Mouse (Mus musculus) cerebellum, adult 9-10 months (tissue): ENCODE results near the gene 1600002K03Rik.

Experiments used
- DNase-seq: peaks from one replicate; pipeline ENCODE4 v3.0.0; 2022

1600002K03Rik gene

DNA sequence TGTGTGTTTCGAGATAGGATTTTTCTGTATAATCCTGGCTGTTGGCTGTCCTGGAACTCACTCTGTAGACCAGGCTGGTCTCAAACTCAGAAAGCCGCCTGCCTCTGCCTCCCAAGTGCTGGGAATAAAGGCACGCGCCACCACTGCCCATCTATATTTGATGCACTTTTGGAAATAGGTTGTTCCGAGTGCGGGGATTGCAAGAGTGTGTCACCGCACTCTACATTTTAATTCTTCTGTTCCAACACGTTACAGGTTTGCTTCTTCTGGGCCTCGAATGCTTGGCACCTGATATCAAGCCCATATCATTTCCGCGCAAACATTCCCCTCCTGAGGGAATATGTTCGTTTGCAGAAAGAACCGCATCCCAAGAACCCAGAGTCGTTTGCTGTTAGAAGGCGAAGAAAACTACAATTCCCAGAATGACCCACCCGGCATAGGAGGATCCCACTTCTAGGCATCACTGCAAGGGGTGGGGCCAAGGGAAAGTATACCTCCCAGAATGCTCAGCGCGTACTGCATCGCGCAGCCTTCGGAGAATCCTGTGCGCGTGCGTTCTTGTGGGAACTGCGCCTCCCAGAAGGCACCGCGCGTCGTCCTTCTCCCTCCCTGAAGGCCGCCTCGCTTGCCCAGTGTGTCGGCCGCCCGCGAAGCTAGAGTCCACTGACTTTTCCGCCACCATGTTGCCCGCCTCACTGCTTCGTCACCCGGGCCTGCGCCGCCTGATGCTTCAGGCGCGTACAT is 30.8 kb upstream of the 1600002K03Rik start:
- DNase-seq = peak; percentile 98

DNA sequence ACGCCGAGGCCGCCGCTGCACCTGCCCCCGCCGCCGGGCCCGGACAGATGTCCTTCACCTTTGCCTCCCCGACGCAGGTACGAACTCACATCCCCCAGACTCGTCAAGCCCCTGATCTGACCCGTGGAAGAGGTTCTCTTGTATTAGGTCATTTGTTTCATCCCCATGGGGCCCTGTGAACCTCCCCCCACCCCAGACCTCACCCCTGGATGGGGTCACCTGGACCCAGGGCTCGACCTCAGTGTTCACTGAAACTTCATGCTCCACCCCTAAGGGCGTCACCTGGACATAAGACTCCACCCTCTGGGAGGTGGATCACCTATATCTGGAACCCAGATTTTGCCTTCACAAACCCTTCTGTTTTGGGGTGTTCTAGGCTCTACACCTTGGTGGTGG is 30.2 kb upstream of the 1600002K03Rik start:
- peak; percentile 85 for DNase-seq

- peak; percentile 71 for DNase-seq
These were observed 29.1 kb upstream of the 1600002K03Rik start for GRCm38 (mm10) chr10:80143664-80144063.

DNA sequence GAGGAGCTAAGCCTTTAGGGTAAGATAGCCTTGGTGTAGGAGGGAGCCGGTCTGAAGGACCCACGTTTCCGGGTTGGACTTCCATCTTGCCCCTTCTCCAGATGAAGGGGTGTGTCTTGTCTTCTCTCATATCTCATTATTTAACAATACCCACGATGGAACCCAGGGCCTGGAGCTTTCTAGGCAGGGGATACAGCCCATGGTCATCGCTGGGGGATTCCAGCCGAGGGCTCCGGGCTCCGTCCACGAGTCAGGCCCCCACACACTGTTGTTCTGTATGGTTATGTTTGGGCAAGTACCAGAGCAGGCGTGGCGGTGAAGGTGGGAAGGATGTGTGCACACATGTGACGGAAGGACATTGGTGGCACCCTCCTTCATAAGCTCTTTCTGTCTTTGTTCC is 28.6 kb upstream of the 1600002K03Rik start:
- DNase-seq = no peak

- DNase-seq = peak; percentile 87
These were observed 27.6 kb upstream of the 1600002K03Rik start for GRCm38 (mm10) chr10:80144864-80145838.

GRCm38 (mm10) chr10:80145896-80146295 is 26.8 kb upstream of the 1600002K03Rik start:
- peak; percentile 76 for DNase-seq

- peak; percentile 77 for DNase-seq
These were observed 26.2 kb upstream of the 1600002K03Rik start for GRCm38 (mm10) chr10:80146568-80147011.

- DNase-seq = no peak
These were observed 25.5 kb upstream of the 1600002K03Rik start for GRCm38 (mm10) chr10:80147146-80147718.

GRCm38 (mm10) chr10:80147719-80148601 is 24.8 kb upstream of the 1600002K03Rik start, which contains the start of gene Midn:
Gene Midn, plus strand, starts transcription at chr10:80148272.
- peak; percentile 85 for DNase-seq

GRCm38 (mm10) chr10:80148610-80149290 is 24.0 kb upstream of the 1600002K03Rik start:
- DNase-seq = peak; percentile 96

DNA sequence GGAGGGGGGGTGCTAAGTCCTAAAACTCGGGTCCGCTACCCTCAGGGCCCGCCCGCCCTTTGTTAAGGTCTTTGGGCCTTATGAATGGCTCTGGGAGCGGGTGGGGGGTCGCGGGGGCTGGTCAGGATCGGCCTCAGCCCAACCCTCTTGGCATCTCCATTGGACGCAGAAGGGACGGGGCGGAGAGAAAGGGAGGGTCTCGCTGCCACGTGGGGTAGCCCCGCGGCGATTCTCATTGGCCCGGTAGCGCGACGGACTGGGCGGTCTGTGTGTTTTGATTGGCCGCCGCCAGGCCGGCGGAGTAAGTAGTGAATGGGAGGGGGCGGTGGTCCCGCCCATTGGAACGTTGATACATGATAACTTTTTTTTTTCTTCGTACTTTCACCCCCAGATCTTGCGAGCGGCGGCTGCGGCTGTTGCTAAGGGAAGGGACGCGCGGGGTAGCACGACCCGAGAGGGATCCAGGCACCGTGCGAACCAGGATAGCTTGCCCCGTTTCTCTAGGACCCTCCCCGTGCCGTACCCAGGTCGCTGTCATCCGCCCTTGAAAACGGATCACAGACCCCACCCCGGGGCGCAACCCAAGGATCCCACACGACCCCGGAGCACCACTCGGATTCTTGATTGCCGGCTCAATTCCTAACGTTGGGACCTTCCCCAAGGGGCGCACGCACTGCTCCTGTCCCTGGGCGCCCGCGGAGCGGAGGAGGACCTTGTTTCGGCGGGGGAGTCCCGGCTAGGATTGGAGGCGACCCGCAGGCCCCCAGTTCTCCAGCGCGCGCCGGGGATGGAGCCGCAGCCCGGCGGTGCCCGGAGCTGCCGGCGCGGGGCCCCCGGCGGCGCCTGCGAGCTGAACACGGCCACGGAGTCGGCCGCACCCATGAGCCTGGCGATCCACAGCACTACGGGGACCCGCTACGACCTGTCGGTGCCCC is 23.2 kb upstream of the 1600002K03Rik start:
- peak; percentile 97 for DNase-seq

DNA sequence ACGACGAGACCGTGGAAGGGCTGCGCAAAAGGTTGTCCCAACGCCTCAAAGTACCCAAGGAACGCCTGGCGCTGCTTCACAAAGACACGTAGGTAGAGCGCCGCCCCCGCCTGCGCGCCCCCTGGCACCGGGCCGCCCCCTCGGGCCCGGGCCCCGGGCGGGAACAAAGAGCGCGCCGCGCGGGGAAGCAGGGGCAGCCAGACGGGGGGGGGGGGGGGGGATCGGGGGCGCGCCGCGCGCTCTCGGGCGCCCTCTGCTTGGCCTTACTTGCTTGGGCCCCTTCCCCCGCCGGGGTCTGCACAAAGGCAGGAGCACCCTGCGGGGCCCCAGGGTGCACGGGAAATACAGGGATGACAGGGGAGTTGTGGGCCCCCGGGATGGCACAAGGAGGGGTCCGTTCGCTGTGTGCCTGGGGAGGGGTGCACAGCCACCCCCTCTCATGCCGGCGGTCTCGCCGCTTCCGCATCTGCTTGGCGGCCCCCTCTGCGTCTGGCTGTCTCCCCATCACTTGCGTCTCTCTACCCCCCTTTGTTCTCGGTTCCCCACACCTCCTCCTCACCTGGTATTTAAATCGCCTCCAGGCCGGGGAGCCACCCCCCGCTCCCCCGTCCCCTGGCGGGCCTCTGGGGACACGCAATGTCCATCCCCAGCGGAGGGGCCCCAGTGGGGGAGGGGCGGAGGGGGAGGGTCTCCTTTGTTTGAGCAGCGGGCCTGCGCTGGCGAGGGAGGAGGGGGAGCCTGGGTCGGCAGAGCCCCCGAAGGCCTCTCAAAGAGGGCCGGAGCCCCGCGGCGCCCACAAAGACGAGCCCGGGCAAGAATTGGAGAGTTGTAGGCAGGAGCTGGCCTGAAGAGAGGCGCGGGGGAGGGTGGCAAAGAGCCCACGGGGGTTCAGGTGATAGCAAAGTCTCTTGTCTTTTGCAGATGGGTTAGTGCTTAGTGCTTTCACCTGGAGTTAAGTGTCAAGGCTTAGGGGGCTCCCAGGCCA is 22.2 kb upstream of the 1600002K03Rik start:
- DNase-seq = peak; percentile 84

DNA sequence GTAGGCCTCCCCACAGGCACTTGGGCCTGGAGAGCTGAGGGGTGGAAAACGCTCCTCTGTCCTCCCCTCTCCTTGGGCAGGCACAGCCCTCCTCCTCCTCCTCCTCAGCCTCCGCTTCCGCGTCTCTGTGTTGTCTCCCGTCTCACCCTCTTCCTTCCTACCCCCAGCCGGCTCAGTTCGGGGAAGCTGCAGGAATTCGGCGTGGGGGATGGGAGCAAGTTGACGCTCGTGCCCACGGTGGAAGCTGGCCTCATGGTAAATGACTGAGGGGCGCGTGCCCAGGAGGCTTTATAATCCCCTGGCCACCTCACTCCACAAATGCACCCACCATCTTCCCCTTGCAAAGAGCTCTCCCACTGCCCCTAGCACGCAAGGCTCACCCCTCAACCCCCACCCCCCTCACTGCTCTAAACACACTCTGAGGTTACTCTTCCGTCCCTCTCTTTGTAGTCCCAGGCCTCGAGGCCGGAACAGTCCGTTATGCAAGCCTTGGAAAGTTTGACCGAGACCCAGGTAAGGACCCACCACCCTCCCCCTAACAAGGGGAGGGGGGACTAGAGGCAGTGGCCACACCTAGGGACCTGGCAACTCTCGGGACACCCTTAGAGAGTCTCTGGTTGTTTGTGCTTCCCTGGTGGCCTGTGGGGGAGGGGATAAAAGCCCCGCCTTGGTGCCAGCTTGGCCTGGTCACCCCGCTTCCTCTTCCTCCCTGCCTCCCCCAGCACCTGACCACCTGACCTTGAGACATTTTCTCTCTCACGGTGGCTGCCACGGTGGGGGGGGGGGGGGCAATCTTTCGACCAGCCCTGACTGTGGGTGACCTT is 21.3 kb upstream of the 1600002K03Rik start:
- peak; percentile 76 for DNase-seq

DNA sequence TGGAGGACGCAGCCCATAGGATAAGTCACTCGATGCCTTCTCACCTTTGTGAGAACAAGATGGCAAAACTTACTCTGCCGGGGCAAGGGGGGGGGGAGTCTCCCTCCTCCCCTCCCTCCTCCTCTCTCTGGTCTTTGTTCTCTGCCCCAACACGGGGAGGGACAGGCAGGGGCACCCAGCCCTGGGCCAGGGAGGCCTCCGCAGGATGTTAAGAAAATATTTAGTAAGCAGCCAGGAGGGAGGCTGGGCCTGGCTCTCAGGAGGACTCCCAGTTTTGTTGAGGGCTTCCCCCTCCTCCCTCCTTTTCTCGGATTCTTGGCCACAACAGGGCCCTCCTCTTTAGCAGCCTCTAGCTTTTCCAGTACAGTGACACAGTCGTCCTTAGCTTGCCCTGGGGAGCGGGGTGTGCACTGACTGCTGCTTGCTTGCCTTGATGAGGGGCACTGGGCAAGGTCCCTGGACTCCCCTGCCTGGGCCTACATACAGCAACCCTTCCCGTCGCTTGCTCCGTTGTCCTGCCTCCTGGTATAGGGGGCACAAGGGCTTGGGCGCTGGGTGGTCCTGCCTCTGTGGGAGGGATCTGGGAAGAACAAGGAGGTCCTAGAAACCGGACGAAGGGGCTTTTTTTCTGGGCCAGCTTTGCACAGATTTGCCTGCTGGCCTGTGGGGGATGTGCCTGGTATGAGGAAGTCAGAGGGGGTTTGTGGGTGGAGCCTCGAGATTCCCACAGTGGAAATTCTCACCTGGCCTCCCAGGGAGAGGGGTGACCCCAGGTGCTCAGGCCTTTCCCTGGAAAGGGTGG is 20.5 kb upstream of the 1600002K03Rik start:
- peak; percentile 67 for DNase-seq

DNA sequence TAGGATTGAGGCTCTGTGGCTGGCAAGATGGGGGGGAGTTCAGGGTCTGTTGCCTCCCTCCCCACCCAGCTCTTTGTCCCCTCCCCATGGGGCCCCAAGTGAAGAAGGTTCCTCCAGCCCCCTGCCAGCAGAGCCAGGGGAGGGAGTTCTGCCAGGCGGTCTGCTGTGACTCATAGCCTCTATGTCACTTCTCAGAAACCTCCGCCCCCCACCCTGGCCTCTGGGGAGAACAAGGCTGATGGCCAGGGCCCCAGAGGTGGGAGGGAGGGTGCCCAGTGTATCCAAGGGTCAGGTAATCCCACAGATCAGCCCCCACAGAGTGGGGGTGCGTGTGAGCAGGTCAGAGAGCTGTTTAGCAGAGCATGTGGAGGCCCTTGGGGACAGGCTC is 19.9 kb upstream of the 1600002K03Rik start:
- peak; percentile 73 for DNase-seq

GRCm38 (mm10) chr10:80153713-80154112 is 19.0 kb upstream of the 1600002K03Rik start:
- no peak for DNase-seq

- DNase-seq = no peak
These were observed 18.4 kb upstream of the 1600002K03Rik start for GRCm38 (mm10) chr10:80154384-80154783.
